Mouse (Mus musculus): ENCODE data around the gene Gm47841.

Gm47841 gene

GRCm38 (mm10) chr15:101047194-101047555, at the start of gene Gm47841:
Gm47841 (minus strand) TSS chr15:101047397.
- DNase-seq (ENCODE audit: low spot score): no peak

- DNase-seq (ENCODE audit: low spot score): peak; percentile 73
Observed at GRCm38 (mm10) chr15:101095392-101095791, 48.2 kb upstream of the Gm47841 start.

GRCm38 (mm10) chr15:101094979-101095378, 47.8 kb upstream of the Gm47841 start:
- peak; percentile 87 for DNase-seq (ENCODE audit: low spot score)

- peak; percentile 64 for DNase-seq (ENCODE audit: low spot score)
Observed at GRCm38 (mm10) chr15:101093988-101094387, 46.8 kb upstream of the Gm47841 start.

- DNase-seq (ENCODE audit: low spot score): peak; percentile 93
Observed at GRCm38 (mm10) chr15:101092829-101093648, 45.8 kb upstream of the Gm47841 start.

GRCm38 (mm10) chr15:101092121-101092828, 45.1 kb upstream of the Gm47841 start:
- DNase-seq (ENCODE audit: low spot score): peak; percentile 73

GRCm38 (mm10) chr15:101091551-101091950, 44.4 kb upstream of the Gm47841 start:
- DNase-seq (ENCODE audit: low spot score): no peak

- DNase-seq (ENCODE audit: low spot score): no peak
Observed at GRCm38 (mm10) chr15:101088291-101088690, 41.1 kb upstream of the Gm47841 start.

- no peak for DNase-seq (ENCODE audit: low spot score)
Observed at GRCm38 (mm10) chr15:101086956-101087355, 39.8 kb upstream of the Gm47841 start.

GRCm38 (mm10) chr15:101086451-101086850, 39.3 kb upstream of the Gm47841 start:
- no peak for DNase-seq (ENCODE audit: low spot score)

- DNase-seq (ENCODE audit: low spot score): no peak
Observed at GRCm38 (mm10) chr15:101084499-101084898, 37.3 kb upstream of the Gm47841 start.

- DNase-seq (ENCODE audit: low spot score): peak; percentile 75
Observed at GRCm38 (mm10) chr15:101082236-101082635, 35.0 kb upstream of the Gm47841 start.

GRCm38 (mm10) chr15:101081035-101081548, 33.9 kb upstream of the Gm47841 start:
- DNase-seq (ENCODE audit: low spot score): no peak

GRCm38 (mm10) chr15:101080031-101080520, 32.9 kb upstream of the Gm47841 start:
- DNase-seq (ENCODE audit: low spot score): no peak

- DNase-seq (ENCODE audit: low spot score): peak; percentile 91
Observed at GRCm38 (mm10) chr15:101078731-101079156, 31.5 kb upstream of the Gm47841 start.

- peak; percentile 84 for DNase-seq (ENCODE audit: low spot score)
Observed at GRCm38 (mm10) chr15:101077813-101078730, 30.9 kb upstream of the Gm47841 start, which contains the start of gene Fignl2. Fignl2 (minus strand) TSS chr15:101078567.

- peak; percentile 82 for DNase-seq (ENCODE audit: low spot score)
Observed at GRCm38 (mm10) chr15:101077001-101077812, 30.0 kb upstream of the Gm47841 start.

- peak; percentile 78 for DNase-seq (ENCODE audit: low spot score)
Observed at GRCm38 (mm10) chr15:101076071-101077000, 29.1 kb upstream of the Gm47841 start.

GRCm38 (mm10) chr15:101075656-101076055, 28.5 kb upstream of the Gm47841 start:
- no peak for DNase-seq (ENCODE audit: low spot score)

GRCm38 (mm10) chr15:101075150-101075549, 28.0 kb upstream of the Gm47841 start:
- DNase-seq (ENCODE audit: low spot score): no peak

Measured in embryo, embryonic 10.5 days (tissue).